Comparison of ENCODE assay signal across 7 mouse cellular contexts in genomic region chr5:43821538-43821937, GRCm38 (mm10). TPM values are rescaled to one million over a fixed set of nuclear protein-coding genes. Genes with fewer than 3 reads are reported as not detected.
DNase-seq lines count a peak whose midpoint lies in the region; ATAC-seq and TF ChIP-seq lines count a peak whose summit lies in the region.

Fbxl5 (minus strand) TSS chr5:43821638.

- 81% methylated on average over 19 of the region's 19 CpGs for WGBS in forebrain, embryonic 14.5 days
- WGBS in hindbrain, embryonic 10.5 days, result 84% methylated on average over 19 of the region's 19 CpGs
- 74% methylated on average over 19 of the region's 19 CpGs for WGBS in liver, embryonic 12.5 days (ENCODE audit: insufficient replicate concordance)

- peaks cover 0 to 4% of the 10 kb centered on the region in 2 experiments; a peak in 1 of 4 replicates for H3K4me1 ChIP-seq in ES-E14 (ENCODE audit: control insufficient read depth in 2 of 2, insufficient read depth in 2 of 2, low read length in 2 of 2, poor library complexity in 1 of 2)
- no peaks in the 10 kb centered on the region for H3K4me1 ChIP-seq in forebrain, embryonic 14.5 days (ENCODE audit: control insufficient read depth, insufficient read depth, low read length)
- peaks cover 5% of the 10 kb centered on the region; the same call in 1 of the 2 replicates for H3K4me1 ChIP-seq in hindbrain, embryonic 10.5 days (replicated peaks)
- no peaks in the 10 kb centered on the region for H3K4me1 ChIP-seq in liver, embryonic 12.5 days

- no peak within 1 kb of the TSS for H3K4me2 ChIP-seq in forebrain, embryonic 14.5 days (ENCODE audit: low read length)
- no peak within 1 kb of the TSS for H3K4me2 ChIP-seq in liver, embryonic 12.5 days

- no peak for DNase-seq in ES-E14 (ENCODE audit: low read depth, low spot score)
- DNase-seq in forebrain, embryonic 14.5 days (ENCODE audit: low spot score), result no peak
- no peak for DNase-seq in hindbrain, embryonic 10.5 days (ENCODE audit: low spot score)
- no peak for DNase-seq in B cell, adult 2 months
- no peak for DNase-seq in right cerebral cortex, postnatal 10 days (ENCODE audit: low spot score in 2 of 2)

- no peaks in the 10 kb centered on the region for H3K36me3 ChIP-seq in ES-E14 (ENCODE audit: control insufficient read depth, insufficient read depth, low read length, poor library complexity, severe bottlenecking)
- H3K36me3 ChIP-seq in forebrain, embryonic 14.5 days (ENCODE audit: control insufficient read depth, insufficient read depth, low read length), result no peaks in the 10 kb centered on the region
- no peaks in the 10 kb centered on the region for H3K36me3 ChIP-seq in hindbrain, embryonic 10.5 days
- H3K36me3 ChIP-seq in liver, embryonic 12.5 days, result no peaks in the 10 kb centered on the region

- in situ Hi-C loops in ES-E14 (cut with MboI; ENCODE audit: low sequenced_read_pairs in 2 of 2, unreplicated experiment in 2 of 2), result no loop called here

- H3K9ac ChIP-seq in ES-E14 (ENCODE audit: insufficient read depth, low read depth, low read length, poor library complexity, severe bottlenecking), result no peak within 1 kb of the TSS
- H3K9ac ChIP-seq in forebrain, embryonic 14.5 days (ENCODE audit: low read length), result no peak within 1 kb of the TSS
- H3K9ac ChIP-seq in liver, embryonic 12.5 days, result no peak within 1 kb of the TSS

- H3K4me3 ChIP-seq in ES-E14 (ENCODE audit: insufficient read depth in 1 of 2, low read depth in 1 of 2, low read length in 2 of 2, poor library complexity in 1 of 2, severe bottlenecking in 1 of 2), result no peak within 1 kb of the TSS
- H3K4me3 ChIP-seq in forebrain, embryonic 14.5 days (ENCODE audit: low read depth, low read length), result no peak within 1 kb of the TSS
- no peak within 1 kb of the TSS for H3K4me3 ChIP-seq in hindbrain, embryonic 10.5 days
- no peak within 1 kb of the TSS for H3K4me3 ChIP-seq in liver, embryonic 12.5 days

- H3K27me3 ChIP-seq in forebrain, embryonic 14.5 days (replicated peaks; ENCODE audit: control insufficient read depth, insufficient read depth, low read length), result no peaks in the 10 kb centered on the region
- H3K27me3 ChIP-seq in hindbrain, embryonic 10.5 days (ENCODE audit: insufficient read depth, poor library complexity, severe bottlenecking), result peaks cover 8% of the 10 kb centered on the region; the same call in 1 of the 2 replicates
- H3K27me3 ChIP-seq in liver, embryonic 12.5 days (replicated peaks), result no peaks in the 10 kb centered on the region

- no peaks in the 10 kb centered on the region for H3K9me3 ChIP-seq in ES-E14 (ENCODE audit: control insufficient read depth, insufficient read depth, low read depth, low read length)
- H3K9me3 ChIP-seq in forebrain, embryonic 14.5 days (replicated peaks; ENCODE audit: control insufficient read depth, low read length), result no peaks in the 10 kb centered on the region
- H3K9me3 ChIP-seq in hindbrain, embryonic 10.5 days, result no peaks in the 10 kb centered on the region
- H3K9me3 ChIP-seq in liver, embryonic 12.5 days (replicated peaks), result no peaks in the 10 kb centered on the region

- no peak for ATAC-seq in CD4-positive, CD25-positive, alpha-beta regulatory T cell, adult 4 months
- ATAC-seq in forebrain, embryonic 14.5 days, result no peak
- no peak for ATAC-seq in liver, embryonic 12.5 days

- H3K27ac ChIP-seq in ES-E14 (ENCODE audit: insufficient read depth, low read depth, low read length, poor library complexity, severe bottlenecking), result no peak within 1 kb of the TSS
- H3K27ac ChIP-seq in forebrain, embryonic 14.5 days (ENCODE audit: low read depth, low read length), result no peak within 1 kb of the TSS
- no peak within 1 kb of the TSS for H3K27ac ChIP-seq in hindbrain, embryonic 10.5 days
- no peak within 1 kb of the TSS for H3K27ac ChIP-seq in liver, embryonic 12.5 days

TF ChIP-seq in ES-E14, 5 proteins besides CTCF, POLR2A, EP300 and RAD21:
- TF ChIP-seq MAFK (IDR thresholded peaks at IDR 0.05; ENCODE audit: insufficient read depth, low read depth, low read length) (no peak), CHD2 (IDR thresholded peaks at IDR 0.05; ENCODE audit: low read depth, low read length) (no peak), ZC3H11A (IDR thresholded peaks at IDR 0.05; ENCODE audit: borderline replicate concordance, low read depth, low read length) (no peak), HCFC1 (IDR thresholded peaks at IDR 0.05; ENCODE audit: borderline replicate concordance, insufficient read depth, low read length) (no peak), ZNF384 (IDR thresholded peaks at IDR 0.05; ENCODE audit: low read depth, low read length) (no peak)

RNA-seq across cellular contexts. Expression of gene Fbxl5, which starts in this region (rescaled TPM):
- 10 to 100 TPM; 53.9 to 59.6 TPM for polyA plus RNA-seq in CD4-positive, CD25-positive, alpha-beta regulatory T cell, adult 4 months (2017; shearing (Covaris generic))
- total RNA-seq in ES-E14 (2012; rRNA removed), result 46.0 and 46.9 TPM in 2 replicates
- 91.8 and 99.8 TPM in 2 replicates for polyA plus RNA-seq in forebrain, embryonic 14.5 days (2014; fragmentation: Nextera tagmentation; extraction: Ambion mirVana)
- polyA plus RNA-seq in hindbrain, embryonic 10.5 days (2016; fragmentation: Nextera tagmentation; extraction: Ambion mirVana), result 47.5 and 52.3 TPM in 2 replicates
- 26.7 and 27.3 TPM in 2 replicates for polyA plus RNA-seq in liver, embryonic 12.5 days (2016; fragmentation: Nextera tagmentation; extraction: Ambion mirVana)
